Mouse (Mus musculus): ENCODE measurements at regions not wholly inside any gene's neighbourhood (a gene's known extent, or its start where the extent isn't known, plus 50 kb on each side); places are given as distances from the start of the nearest gene placed in this dataset.

- CTCF ChIA-PET = no interaction called here
Observed at GRCm38 (mm10) chr2:64440961-64441360, 343.1 kb upstream of the Fign start.

- CTCF ChIA-PET = interaction anchor here (0.7 kb wide), 1 partner anchor 1962 kb away, joined by 3 read pairs; no protein-coding TSS in a partner anchor
Observed at GRCm38 (mm10) chr2:64417129-64417528, 319.3 kb upstream of the Fign start.

GRCm38 (mm10) chr2:64413846-64414245, 316.0 kb upstream of the Fign start:
- CTCF ChIA-PET = no interaction called here

- CTCF ChIA-PET = no interaction called here
Observed at GRCm38 (mm10) chr2:64413263-64413662, 315.4 kb upstream of the Fign start.

- CTCF ChIA-PET = no interaction called here
Observed at GRCm38 (mm10) chr2:64395946-64396345, 298.1 kb upstream of the Fign start.

GRCm38 (mm10) chr2:64394619-64395294, 296.9 kb upstream of the Fign start:
- CTCF ChIA-PET = no interaction called here

GRCm38 (mm10) chr2:64394199-64394598, 296.4 kb upstream of the Fign start:
- CTCF ChIA-PET = no interaction called here

GRCm38 (mm10) chr2:64369791-64370190, 272.0 kb upstream of the Fign start:
- CTCF ChIA-PET = no interaction called here

GRCm38 (mm10) chr2:64367188-64367587, 269.4 kb upstream of the Fign start:
- CTCF ChIA-PET = interaction anchor here (0.9 kb wide), 1 partner anchor 21 kb away, joined by 3 read pairs; no protein-coding TSS in a partner anchor

GRCm38 (mm10) chr2:64366528-64366927, 268.7 kb upstream of the Fign start:
- CTCF ChIA-PET = interaction anchor here (0.5 kb wide), 1 partner anchor 26 kb away, joined by 3 read pairs; no protein-coding TSS in a partner anchor

- CTCF ChIA-PET = no interaction called here
Observed at GRCm38 (mm10) chr2:64356286-64356685, 258.4 kb upstream of the Fign start.

- CTCF ChIA-PET = no interaction called here
Observed at GRCm38 (mm10) chr2:64325499-64325898, 227.7 kb upstream of the Fign start.
